Mouse (Mus musculus) spleen, postnatal 36 days (tissue): ENCODE results near the gene Krt8.

Experiments
- DNase-seq, 2 experiments: peaks; one replicate each; pipeline ENCODE4 v3.0.0; 2022; ENCODE audit warnings: low spot score in 2 of 2, mixed read lengths in 1 of 2

Krt8 gene

DNA sequence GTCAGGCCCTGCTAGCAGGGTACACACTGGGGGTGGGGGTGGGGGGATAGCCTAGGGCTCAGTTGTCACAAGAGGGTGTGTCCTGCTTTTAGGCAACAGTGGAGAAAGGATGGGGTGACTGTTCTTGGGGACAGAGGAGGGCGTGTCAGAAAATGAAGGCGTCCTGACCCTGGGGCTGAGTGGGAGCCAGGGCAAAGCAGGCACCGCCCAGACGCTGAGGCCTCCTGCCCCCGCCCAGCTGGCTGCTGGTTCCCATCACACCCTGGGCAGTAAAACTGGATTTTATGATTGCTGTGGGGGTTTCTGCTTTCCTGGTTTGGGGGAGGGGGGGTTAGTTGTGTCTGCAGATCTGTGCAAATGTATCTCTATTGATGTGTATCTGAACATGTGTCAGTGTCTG is 28.3 kb downstream of the Krt8 start:
- peak; percentile 40 to 59 for DNase-seq

- DNase-seq: no peak
These were observed 30.0 kb downstream of the Krt8 start for GRCm38 (mm10) chr15:101974083-101974845.

DNA sequence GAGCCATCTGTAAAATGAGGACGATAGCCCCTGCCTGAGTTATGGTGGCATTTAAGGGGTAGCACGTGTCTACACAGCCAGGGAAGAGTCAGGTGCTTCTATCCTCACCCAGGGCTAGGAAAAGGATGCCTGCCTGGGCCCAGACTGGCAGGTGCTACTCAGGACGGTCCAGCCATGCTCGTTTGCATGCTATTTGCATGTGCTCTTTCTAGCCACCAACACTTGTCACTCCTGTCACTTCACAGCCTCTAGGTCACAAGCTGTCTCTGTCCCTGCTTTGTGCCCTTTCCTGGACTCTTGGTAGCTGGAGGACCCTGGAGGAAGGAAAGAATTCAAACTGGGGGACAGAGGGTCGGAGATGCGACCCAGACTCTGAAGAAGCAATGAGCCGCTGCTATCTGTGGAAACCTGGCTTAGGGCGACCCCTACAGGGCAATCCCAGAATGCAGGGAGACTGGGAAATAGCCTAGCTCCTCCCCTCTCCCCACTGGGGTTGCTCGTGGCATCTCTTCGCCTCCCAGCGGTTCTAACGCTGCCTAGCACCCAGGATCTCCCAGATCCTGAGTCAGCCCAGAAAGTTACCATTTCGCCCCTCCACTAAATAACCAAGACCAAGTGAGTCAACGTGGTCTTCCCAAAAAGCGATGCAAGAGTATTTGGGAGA is 30.7 kb downstream of the Krt8 start:
- peak; percentile 64 to 71 for DNase-seq

DNA sequence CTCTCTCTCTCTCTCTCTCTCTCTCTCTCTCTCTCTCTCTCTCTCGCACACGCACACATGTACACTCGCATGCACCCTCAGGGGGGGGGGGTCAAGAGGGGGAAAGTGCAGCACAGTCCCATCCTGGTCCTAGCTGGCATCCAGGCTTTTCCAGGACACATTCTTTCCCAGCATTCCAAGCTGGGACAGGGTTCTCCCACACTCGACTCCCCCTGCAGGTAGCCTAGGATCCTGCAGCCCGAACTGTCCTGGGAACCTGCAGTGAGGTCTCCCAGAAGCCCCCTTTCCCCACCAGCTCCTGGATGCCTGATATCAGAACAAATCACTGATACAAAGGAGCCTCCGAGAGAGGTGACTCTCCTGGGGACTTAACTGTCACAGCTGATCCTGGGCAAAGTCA is 33.7 kb downstream of the Krt8 start:
- no peak for DNase-seq

DNA sequence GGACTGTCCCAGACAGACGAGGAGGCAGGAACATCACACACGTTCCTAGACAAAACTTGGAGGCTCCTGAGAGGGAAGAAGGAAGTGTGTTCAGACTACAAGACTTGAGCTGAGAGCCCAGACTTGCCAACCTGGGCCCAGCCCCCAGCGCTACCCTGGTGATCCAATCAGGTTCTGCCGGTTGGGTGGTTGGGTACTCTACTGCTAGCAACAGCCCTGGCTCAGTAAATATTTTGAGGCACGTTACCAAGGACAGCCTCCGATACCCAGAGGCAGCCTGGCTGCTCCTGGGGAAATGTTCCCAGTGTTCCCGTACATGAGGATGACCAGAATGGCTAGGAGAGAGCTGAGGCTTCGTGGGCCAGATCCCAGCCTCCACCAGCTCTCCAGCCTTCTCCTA is 37.5 kb downstream of the Krt8 start:
- no peak for DNase-seq

DNA sequence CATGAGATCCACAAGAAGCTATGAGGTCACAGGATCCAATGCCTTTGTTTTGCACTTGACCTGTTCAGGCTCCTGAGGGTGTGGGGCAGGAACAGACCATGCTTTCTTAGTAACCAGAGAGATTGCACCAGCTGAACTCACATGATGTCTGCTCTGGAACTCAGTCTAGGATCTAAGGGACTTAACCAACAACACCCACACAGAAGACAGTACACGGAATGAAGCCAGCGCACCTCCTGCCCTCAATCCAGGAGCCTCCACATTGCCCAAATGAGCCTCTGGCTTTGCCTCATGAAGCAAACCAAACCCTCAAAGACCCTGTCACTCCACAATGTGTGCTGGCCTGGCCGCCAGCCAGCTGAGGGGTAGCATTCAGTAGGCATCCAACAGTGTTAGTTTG is 45.4 kb downstream of the Krt8 start:
- DNase-seq: no peak

DNA sequence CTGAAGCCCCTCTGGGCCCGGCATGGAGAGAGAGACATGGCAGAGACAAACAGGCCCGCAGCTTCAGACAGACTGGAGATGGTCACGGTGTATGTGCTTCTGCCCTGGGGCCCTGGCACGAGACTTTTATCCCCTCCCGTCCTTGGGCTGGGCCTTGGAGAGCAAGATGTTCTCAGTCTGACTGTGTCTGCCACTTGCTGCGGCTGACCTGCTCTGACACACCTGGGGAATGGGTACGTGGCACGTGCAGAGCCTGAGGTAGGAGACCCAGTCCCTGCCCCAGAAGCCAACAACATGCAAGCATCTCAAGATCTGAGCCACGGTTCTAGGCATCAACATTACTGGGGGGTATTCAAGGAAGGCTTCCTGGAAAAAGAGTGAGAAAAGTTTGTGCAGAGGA is 50.1 kb downstream of the Krt8 start, which contains the start of gene Krt78:
TSS of gene Krt78 (minus strand) at position 101 of the 400 bp plus-strand sequence.
- no peak for DNase-seq

DNA sequence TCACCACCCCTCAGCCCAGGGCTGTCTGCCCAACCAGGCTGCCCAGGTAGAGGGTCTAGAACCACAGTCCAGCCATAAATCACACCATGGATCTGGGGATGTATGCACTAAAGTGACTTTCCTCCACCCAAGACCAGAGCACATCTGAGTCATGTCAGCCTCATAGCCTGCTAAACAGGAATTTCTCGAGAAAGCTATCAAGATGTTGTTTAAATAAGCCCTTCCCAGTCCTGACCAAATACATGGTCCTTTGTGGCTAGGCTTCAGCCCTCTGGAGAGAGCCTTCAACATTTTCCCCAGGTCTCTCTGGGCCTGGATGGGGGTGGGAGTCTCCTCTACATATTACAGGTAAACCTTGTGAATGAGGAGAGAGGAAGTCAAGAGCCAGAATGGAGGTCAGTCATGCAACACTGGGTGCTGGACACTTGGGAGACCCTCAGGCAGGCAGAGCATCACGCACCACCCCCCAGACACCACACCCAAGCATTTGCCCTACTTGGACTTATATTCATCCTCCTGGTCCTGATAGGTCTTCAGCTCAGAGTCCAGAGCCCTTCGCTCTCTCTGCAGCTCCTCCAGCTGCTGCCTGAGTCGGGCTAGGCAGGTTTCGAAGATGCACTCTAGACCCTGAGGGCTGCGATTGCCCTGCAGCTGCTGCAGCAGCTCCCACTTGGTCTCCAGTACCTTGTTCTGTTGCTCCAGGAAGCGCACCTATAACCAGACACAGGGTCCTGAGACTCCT is 51.4 kb downstream of the Krt8 start:
- DNase-seq: no peak
